Mouse (Mus musculus) left cerebral cortex, adult 6 months (tissue): ENCODE measurements around the gene Ckmt2. TPM values are rescaled to one million over a fixed set of nuclear protein-coding genes. Genes with fewer than 3 reads are reported as not detected.

Source experiments
- long read RNA-seq, 2 experiments: library from polyadenylated mRNA; unstranded; transcript quantifications; one replicate each; pipeline ENCODE4 v2.0.0; 2019 to 2020
- polyA plus RNA-seq: library from polyadenylated mRNA; unstranded; fragments of <200 nt; fragmentation: Nextera tagmentation; gene quantifications from 2 replicates; pipeline ENCODE4 v1.2.3, GENCODE M21; 2021

Gene Ckmt2
- not detected in 2 replicates for polyA plus RNA-seq
- long read RNA-seq, experiment 1 = 0 reads
- long read RNA-seq, experiment 2 = 0 reads

DNA sequence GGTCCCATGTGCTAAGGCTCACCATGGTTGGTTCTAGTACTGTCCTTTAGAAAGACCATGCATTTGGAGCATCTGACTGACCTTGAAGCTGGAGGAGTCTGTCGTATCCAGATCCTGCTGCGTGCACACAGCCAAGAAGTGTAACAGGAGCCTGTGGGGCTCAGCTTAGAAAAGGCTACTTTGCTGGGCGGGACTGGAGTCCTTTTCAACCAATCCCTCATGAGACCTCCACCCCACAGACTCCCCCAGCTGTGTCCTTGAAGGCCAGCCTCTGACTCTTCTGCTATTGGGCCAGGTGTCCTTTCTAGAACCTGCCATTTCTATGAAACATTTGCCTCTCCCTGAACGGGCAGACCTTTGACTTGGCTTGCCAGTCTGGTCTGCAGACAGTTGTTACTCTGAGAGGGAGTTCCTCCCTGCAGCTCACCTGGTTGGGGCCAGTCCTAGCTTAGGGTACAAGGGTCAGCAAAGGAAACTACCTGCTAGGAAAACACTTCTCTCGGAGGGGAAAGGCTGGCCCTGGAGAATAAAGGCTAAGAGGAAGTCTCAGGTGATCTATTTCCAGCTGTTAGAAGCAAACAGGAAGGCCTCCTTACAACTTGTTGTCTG is at the start of gene Ckmt2:
Ckmt2 (minus strand) TSS at position 145 of the 609 bp plus-strand sequence.

DNA sequence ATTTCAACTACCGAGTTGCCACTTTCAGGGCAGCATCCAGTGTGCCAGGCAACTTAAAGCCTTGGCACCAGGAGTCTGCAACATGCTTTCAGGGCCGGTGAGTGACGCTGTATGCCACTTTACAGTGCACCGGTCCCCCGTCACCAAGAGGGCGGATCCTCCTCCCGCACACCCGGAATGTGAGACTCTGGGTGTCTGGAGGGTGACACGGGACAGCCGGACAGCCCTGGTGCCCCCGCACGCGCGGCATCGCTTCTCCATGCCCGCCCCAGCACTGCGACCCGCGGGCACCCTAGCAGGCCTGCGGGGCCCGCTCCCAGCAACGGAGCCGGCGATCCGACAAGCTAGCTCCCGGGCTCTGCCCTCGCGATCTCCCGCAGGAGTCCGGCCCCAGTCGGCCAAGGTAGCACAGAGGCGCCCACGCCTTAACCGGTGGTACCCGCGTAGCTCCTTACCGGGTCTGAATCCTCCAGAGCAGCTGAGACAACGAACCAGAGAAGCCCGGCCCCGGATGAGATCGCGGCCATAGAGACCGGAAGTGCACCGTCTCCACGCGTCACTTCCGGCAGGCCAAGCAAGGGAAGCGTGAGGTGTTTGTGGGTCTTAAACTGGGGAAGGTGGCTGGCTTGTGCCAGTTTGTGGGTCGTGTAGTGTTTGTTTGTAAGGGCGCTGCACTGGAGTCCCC is 69.4 kb downstream of the Ckmt2 start, which contains the start of gene Zcchc9:
Zcchc9 (minus strand) TSS at position 551 of the 685 bp plus-strand sequence.

Other genes with a start within 250 kb of the Ckmt2 start
- gene Acot12, start 135.4 kb downstream of the Ckmt2 start, polyA plus RNA-seq = 0.13 TPM in 1 of 2 replicates, not detected in the other
- gene Zcchc9, start 69.2 kb downstream of the Ckmt2 start, polyA plus RNA-seq = 13.5 and 13.6 TPM in 2 replicates